Mouse (Mus musculus) CH12.LX (cell line): Measurements from ENCODE around the gene Lmna.

ENCODE experiments used
- CHD2 ChIP-seq: IDR thresholded peaks from 2 replicates; pipeline ENCODE4 v1.6.1; 2011; ENCODE audit warnings: low read length, improper control_type of control experiment
- MYC ChIP-seq: IDR thresholded peaks from 2 replicates; pipeline ENCODE4 v1.6.1; 2011; ENCODE audit warnings: low read depth, mild to moderate bottlenecking, improper control_type of control experiment, low read length

DNA sequence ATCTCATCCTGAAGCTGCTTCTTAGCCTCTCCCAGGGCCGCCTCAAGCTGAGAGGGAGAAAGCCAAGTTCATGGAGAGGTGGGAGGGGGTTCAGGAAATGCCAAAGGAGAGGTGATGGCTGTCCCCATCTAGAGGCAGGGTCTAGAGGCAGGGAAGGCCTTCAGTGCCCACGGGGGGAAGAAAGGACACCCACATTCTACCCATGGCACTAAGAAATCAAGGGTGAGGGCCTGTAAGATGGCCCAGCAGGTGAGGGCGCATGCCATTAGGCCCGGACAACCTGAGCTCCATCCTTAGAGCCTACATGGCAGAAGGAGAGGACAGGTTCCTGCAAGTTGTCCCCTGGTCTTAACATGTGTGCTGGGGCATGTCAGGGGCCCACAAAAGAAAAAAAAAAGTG, 22.9 kb downstream of the Lmna start:
- TF ChIP-seq MYC: no peak
- TF ChIP-seq CHD2: no peak
